Mouse (Mus musculus): ENCODE measurements around the gene Pde4a. TPM values are rescaled to one million over a fixed set of nuclear protein-coding genes. Genes with fewer than 3 reads are reported as not detected.
A peak's percentile ranks its signal among the peaks of the same experiment; 100 is the strongest.

Pde4a gene
- polyA plus RNA-seq, 1 experiment from 2014 or later: 8.6 TPM

DNA sequence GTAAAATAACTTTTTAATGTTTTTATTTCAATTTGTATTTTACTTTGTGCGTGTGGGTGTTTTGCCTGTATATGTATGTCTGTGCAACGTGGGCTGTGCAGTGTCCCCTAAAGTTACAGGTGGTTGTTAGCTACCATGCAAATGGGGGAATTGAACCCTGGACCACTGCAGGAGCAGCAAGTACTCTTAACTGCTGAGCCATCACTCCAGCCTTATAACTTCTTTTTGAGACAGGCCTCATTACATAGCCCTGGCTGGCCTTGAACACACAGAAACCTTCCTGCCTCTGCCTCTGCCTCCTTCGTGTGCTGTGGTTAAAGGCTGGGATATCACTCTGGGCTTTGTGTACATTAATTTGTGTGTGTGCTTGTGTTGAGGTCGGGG is 73.9 kb downstream of the Pde4a start:
- 27% methylated on average over 4 of the region's 4 CpGs for WGBS
- peaks cover 26% of the 10 kb centered on the region for H3K4me1 ChIP-seq
- no peak for ATAC-seq (ENCODE audit: borderline replicate concordance, extremely low read depth, low FRiP score, low TSS enrichment)
- H3K9ac ChIP-seq: peak overlapping the region; percentile 94
- H3K4me3 ChIP-seq: peak overlapping the region; percentile 78
- H3K27me3 ChIP-seq: peaks cover 30% of the 10 kb centered on the region
- H3K27ac ChIP-seq: no peak overlapping the region
- H3K36me3 ChIP-seq: peaks cover 11% of the 10 kb centered on the region
- no peaks in the 10 kb centered on the region for H3K9me3 ChIP-seq
- peak overlapping the region; percentile 60 for H3K4me2 ChIP-seq

DNA sequence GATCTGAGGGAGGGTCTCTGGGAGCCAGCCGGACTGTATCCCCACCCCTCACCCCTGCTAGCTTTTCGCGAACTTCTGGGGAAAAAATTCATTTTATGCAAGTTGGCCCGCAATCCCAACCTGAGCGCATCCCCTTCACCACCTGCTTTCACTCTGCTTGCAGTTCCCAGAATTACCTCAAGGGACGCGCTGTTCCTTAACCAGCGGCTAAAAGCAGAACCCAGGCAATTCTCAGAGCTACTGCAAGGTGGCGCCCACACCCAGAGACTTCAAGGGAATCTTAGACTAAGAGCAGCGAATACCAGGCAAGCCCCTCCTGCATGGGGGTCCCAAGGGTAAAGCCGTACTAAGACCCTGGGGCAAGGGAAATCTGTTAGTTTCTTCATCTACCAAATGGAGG is 75.8 kb downstream of the Pde4a start:
- WGBS: 8% methylated on average over 11 of the region's 11 CpGs
- Histone ChIP-seq H3K36me3 (no peaks in the 10 kb centered on the region), H3K9me3 (no peaks in the 10 kb centered on the region), H3K9ac (no peak overlapping the region), H3K4me2 (no peak overlapping the region), H3K4me3 (no peak overlapping the region), H3K4me1 (peaks cover 34% of the 10 kb centered on the region), H3K27ac (no peak overlapping the region), H3K27me3 (peaks cover 49% of the 10 kb centered on the region)
- ATAC-seq (ENCODE audit: borderline replicate concordance, extremely low read depth, low FRiP score, low TSS enrichment): no peak

DNA sequence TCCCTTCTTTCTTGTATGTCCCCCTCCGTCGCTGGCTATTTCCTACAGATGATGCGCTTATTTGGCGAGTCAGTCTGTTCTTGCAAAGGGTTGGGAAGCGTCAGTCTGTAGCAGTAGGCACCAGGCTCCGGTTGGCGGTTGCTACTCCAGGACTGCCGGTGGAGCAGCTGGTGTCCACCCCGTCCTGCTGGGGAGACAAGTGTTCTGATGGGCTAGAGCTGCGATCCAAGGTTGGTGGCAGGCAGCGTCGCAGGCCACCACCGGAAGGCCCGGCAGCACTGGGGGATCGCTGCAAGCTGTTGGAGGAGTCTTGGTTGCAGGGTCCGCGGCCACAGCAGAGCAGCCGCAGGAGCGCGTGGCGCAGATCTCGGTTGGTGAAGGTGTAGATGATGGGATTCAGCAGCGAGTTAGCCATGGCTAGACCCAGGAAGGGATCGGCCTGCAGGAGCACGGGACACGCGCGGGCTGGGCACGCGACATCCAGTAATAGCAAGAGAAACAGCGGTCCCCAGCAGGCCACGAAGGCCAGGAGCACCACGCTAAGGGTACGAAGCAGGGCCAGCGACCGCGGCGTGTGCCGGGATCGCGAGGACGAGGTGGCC is 78.4 kb downstream of the Pde4a start:
- WGBS: 9% methylated on average over 42 of the region's 42 CpGs
- H3K27ac ChIP-seq: no peak overlapping the region
- no peak overlapping the region for H3K9ac ChIP-seq
- peak overlapping the region; percentile 42 for H3K4me3 ChIP-seq
- peaks cover 27% of the 10 kb centered on the region for H3K4me1 ChIP-seq
- no peak for ATAC-seq (ENCODE audit: borderline replicate concordance, extremely low read depth, low FRiP score, low TSS enrichment)
- no peaks in the 10 kb centered on the region for H3K36me3 ChIP-seq
- H3K4me2 ChIP-seq: peak overlapping the region; percentile 85
- H3K27me3 ChIP-seq: peaks cover 72% of the 10 kb centered on the region
- no peaks in the 10 kb centered on the region for H3K9me3 ChIP-seq

GRCm38 (mm10) chr9:21244428-21245112 is 79.1 kb downstream of the Pde4a start:
- Histone ChIP-seq H3K27me3 (peaks cover 79% of the 10 kb centered on the region), H3K36me3 (no peaks in the 10 kb centered on the region), H3K9me3 (no peaks in the 10 kb centered on the region), H3K4me3 (peak overlapping the region; percentile 42), H3K27ac (no peak overlapping the region), H3K4me1 (peaks cover 25% of the 10 kb centered on the region), H3K9ac (0 out of 2 replicates have a peak overlapping the region, but pooled peaks have one; percentile 7), H3K4me2 (peak overlapping the region; percentile 85)
- 1% methylated on average over 72 of the region's 72 CpGs for WGBS
- ATAC-seq (ENCODE audit: borderline replicate concordance, extremely low read depth, low FRiP score, low TSS enrichment): no peak

DNA sequence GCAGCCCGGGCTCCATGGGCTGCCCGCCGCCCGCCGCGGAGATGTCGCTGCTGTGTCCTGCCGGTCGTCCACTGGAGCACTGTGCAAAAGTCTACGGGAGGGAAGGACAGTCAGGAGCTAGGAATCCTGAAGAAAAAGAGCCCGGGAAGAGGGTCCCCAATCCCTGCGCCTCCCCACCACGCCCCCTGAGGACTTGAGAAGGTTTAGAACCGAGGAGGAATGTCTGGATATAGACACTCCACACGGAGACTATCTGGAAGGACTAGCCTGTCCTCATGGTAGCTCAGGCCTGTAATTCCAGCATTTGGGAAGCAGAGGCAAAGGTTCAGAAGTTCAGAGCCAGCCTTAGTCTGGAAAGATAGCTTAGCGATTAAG is 79.6 kb downstream of the Pde4a start:
- Histone ChIP-seq H3K27me3 (peaks cover 84% of the 10 kb centered on the region), H3K36me3 (no peaks in the 10 kb centered on the region), H3K9ac (0 out of 2 replicates have a peak overlapping the region, but pooled peaks have one; percentile 7), H3K4me1 (peaks cover 23% of the 10 kb centered on the region), H3K9me3 (no peaks in the 10 kb centered on the region), H3K27ac (no peak overlapping the region), H3K4me2 (peak overlapping the region; percentile 85), H3K4me3 (peak overlapping the region; percentile 42)
- 4% methylated on average over 16 of the region's 16 CpGs for WGBS
- no peak for ATAC-seq (ENCODE audit: borderline replicate concordance, extremely low read depth, low FRiP score, low TSS enrichment)

GRCm38 (mm10) chr9:21246342-21246741 is 80.8 kb downstream of the Pde4a start:
- H3K4me3 ChIP-seq: no peak overlapping the region
- H3K4me1 ChIP-seq: peaks cover 23% of the 10 kb centered on the region
- no peak overlapping the region for H3K9ac ChIP-seq
- no peaks in the 10 kb centered on the region for H3K36me3 ChIP-seq
- no peak for ATAC-seq (ENCODE audit: borderline replicate concordance, extremely low read depth, low FRiP score, low TSS enrichment)
- no peak overlapping the region for H3K27ac ChIP-seq
- no peak overlapping the region for H3K4me2 ChIP-seq
- no peaks in the 10 kb centered on the region for H3K9me3 ChIP-seq
- peaks cover 96% of the 10 kb centered on the region for H3K27me3 ChIP-seq
- 73% methylated on average over 1 of the region's 1 CpGs for WGBS

DNA sequence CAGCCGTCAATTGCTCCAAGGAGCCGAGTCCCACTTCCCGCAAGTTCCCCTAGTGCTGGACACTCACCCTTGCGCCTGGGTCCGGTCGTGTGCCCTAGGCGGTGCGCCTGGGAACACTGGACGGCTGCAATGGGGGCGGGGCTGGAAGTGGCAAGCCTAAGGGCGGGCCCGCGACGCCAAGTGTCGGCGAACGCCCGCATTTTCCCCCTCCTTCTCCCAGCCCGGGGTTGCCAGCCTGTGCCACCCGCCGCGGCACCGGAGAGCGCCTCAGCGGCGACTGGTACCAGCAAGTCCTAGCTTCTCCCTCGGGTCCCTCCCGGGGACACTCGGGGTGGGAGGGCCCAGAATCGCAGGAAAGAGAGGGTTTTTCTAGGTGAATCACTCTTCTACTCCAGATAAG is 82.8 kb downstream of the Pde4a start, which contains the start of gene S1pr5:
Gene S1pr5, minus strand, starts transcription at position 118 of the 400 bp plus-strand sequence.
- H3K27me3 ChIP-seq: peaks cover 88% of the 10 kb centered on the region
- H3K9ac ChIP-seq: no peak within 1 kb of the TSS
- WGBS: 3% methylated on average over 30 of the region's 30 CpGs
- peaks cover 23% of the 10 kb centered on the region for H3K4me1 ChIP-seq
- H3K4me3 ChIP-seq: peak within 1 kb of the TSS; percentile 15
- no peak within 1 kb of the TSS for H3K27ac ChIP-seq
- H3K4me2 ChIP-seq: peak within 1 kb of the TSS; percentile 50
- H3K36me3 ChIP-seq: no peaks in the 10 kb centered on the region
- no peaks in the 10 kb centered on the region for H3K9me3 ChIP-seq
- ATAC-seq (ENCODE audit: borderline replicate concordance, extremely low read depth, low FRiP score, low TSS enrichment): 0 out of 2 replicates have a peak, but pooled peaks have one; percentile 25

GRCm38 (mm10) chr9:21249629-21250508 is 84.4 kb downstream of the Pde4a start:
- Histone ChIP-seq H3K27me3 (peaks cover 73% of the 10 kb centered on the region), H3K4me3 (no peak overlapping the region), H3K4me1 (peaks cover 11% of the 10 kb centered on the region), H3K27ac (no peak overlapping the region), H3K4me2 (no peak overlapping the region), H3K9me3 (no peaks in the 10 kb centered on the region), H3K9ac (no peak overlapping the region), H3K36me3 (no peaks in the 10 kb centered on the region)
- no peak; the same call in 1 of the 2 replicates for ATAC-seq (ENCODE audit: borderline replicate concordance, extremely low read depth, low FRiP score, low TSS enrichment)
- WGBS: 17% methylated on average over 17 of the region's 17 CpGs

DNA sequence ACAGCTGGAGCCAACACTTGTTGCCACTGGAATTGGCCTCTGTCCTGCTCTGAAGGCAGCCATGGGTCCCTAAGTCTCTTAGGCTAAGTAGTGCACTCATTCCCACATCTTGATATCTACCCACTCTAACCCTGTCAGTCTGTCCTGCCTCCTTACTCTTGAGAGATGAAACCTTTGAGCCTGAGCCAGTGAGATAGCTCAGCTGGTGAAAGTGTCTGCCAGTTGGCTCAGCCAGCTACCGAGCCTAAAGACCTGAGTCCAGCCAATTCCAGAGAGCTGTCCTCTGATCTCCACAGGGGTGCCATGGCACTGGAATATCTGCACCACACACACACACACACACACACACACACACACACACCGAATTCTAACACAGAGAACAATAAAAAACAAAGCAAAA is 85.0 kb downstream of the Pde4a start:
- H3K4me3 ChIP-seq: no peak overlapping the region
- no peak for ATAC-seq (ENCODE audit: borderline replicate concordance, extremely low read depth, low FRiP score, low TSS enrichment)
- H3K9me3 ChIP-seq: no peaks in the 10 kb centered on the region
- no peak overlapping the region for H3K27ac ChIP-seq
- H3K4me1 ChIP-seq: peaks cover 7% of the 10 kb centered on the region; the same call in 1 of the 2 replicates
- H3K4me2 ChIP-seq: no peak overlapping the region
- no peak overlapping the region for H3K9ac ChIP-seq
- H3K36me3 ChIP-seq: no peaks in the 10 kb centered on the region
- peaks cover 67% of the 10 kb centered on the region for H3K27me3 ChIP-seq
- 44% methylated on average over 2 of the region's 2 CpGs for WGBS

DNA sequence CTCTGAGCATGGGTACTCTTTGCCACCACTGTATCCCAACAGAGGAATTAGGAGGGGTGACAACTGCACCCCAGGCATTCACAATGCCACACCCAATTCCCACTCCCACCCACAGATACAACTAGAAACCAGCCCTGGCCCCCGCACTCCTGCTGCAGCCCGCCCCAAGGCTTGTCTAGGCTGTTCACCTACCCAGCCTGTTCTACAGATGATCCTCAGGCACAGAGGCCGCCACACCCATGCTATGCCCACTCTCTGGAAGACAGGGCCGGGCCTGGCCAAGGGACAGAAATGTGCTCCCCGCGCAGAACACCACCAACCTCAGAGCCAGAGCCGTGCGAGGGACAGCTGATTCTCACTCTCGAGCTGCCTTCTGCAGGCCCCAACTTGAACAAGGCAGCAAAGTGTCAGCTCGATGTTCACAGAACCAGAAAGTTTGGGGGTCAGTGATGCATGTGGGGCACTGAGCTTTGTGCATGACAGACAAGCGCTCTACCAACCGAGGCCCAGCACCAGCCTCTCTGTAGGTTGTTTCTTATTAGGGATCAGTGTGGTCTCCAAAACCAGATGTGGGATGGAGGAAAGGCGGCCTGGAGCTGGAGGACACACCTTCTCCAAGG is 85.7 kb downstream of the Pde4a start:
- ATAC-seq (ENCODE audit: borderline replicate concordance, extremely low read depth, low FRiP score, low TSS enrichment): no peak; the same call in 1 of the 2 replicates
- 51% methylated on average over 13 of the region's 13 CpGs for WGBS
- peaks cover 7% of the 10 kb centered on the region; the same call in 1 of the 2 replicates for H3K4me1 ChIP-seq
- H3K9ac ChIP-seq: no peak overlapping the region
- H3K36me3 ChIP-seq: no peaks in the 10 kb centered on the region
- no peak overlapping the region for H3K27ac ChIP-seq
- H3K4me3 ChIP-seq: no peak overlapping the region
- H3K27me3 ChIP-seq: peaks cover 59% of the 10 kb centered on the region
- H3K4me2 ChIP-seq: no peak overlapping the region
- H3K9me3 ChIP-seq: no peaks in the 10 kb centered on the region

DNA sequence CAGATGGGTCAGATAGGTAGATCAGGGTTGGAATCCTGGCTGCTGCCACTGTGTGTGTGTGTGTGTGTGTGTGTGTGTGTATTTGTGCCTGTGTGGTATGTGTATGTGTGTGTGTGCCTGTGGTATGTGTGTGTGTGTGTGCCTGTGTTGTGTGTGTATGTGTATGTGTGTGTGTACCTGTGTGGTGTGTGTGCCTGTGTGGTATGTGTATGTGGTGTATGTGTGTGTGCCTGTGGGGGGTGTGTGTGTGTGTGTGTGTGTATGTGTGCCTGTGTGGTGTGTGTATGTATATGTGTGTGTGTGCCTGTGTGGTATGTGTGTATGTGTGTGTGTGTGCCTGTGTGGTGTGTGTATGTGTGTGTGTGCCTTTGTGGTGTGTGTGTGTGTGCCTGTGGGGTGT is 89.2 kb downstream of the Pde4a start:
- Histone ChIP-seq H3K4me2 (no peak overlapping the region), H3K4me1 (no peaks in the 10 kb centered on the region), H3K27ac (no peak overlapping the region), H3K27me3 (peaks cover 28% of the 10 kb centered on the region), H3K36me3 (no peaks in the 10 kb centered on the region), H3K4me3 (no peak overlapping the region), H3K9me3 (no peaks in the 10 kb centered on the region), H3K9ac (no peak overlapping the region)
- ATAC-seq (ENCODE audit: borderline replicate concordance, extremely low read depth, low FRiP score, low TSS enrichment): no peak

Measured in lung, embryonic 15.5 days (tissue).